Mouse (Mus musculus): ENCODE measurements around the gene Zfp266.

DNA sequence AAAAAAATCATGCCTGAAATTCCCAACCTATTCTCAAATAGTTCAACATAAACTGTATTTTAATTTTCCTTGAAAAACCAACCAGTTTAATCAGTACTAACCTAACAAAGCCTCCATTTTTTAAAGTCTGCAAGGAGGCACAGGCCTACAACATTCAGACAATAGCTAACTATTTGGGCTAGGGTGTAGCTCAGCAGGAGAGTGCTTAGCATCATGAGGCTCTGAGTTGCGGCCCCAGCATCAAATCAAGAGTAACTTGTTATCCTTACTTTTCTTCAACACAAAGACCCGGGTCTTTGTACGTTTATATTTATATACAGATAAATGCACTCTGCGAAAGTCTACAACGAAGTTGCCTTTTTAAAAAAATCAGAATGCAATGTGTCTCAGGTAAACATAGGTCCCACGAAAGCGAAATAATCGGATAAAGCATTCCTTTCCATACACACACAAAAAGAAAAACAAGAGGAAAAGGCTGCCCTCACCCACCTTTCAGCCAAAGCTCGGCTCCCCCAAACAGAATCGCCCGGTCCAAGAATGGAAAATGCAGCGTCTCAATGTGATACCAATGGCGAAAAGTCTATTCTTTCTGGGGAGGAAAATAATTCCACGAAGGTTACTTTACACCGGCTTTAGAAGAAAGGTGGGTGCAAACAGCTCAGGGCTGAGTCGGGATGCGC lies 546 bp downstream of the Zfp266 start:
- TF ChIP-seq CTCF (IDR thresholded peaks at IDR 0.05; ENCODE audit: control insufficient read depth, insufficient read depth, insufficient replicate concordance, low read depth, low read length) (no peak), POLR2A (IDR thresholded peaks at IDR 0.05; ENCODE audit: control insufficient read depth, low read depth, low read length) (no peak)
